Mouse (Mus musculus) bone marrow, adult 2 months (tissue): ENCODE results near the gene Dhfr.

Experiments
- CTCF ChIP-seq: fragments of 200-500 bp; IDR thresholded peaks from 2 replicates; pipeline ENCODE4 v1.5.1; 2011; ENCODE audit warnings: low read length, control low read depth; ENCODE audit not compliant: control insufficient read depth, insufficient read depth
- POLR2A ChIP-seq: fragments of 200-500 bp; IDR thresholded peaks from 2 replicates; pipeline ENCODE4 v1.6.1; 2011; ENCODE audit warnings: low read depth, mild to moderate bottlenecking, control low read depth, low read length, borderline replicate concordance; ENCODE audit not compliant: control insufficient read depth

- TF ChIP-seq CTCF (no peak), POLR2A (no peak)
Measured at GRCm38 (mm10) chr13:92320770-92321169, 33.8 kb upstream of the Dhfr start.
